Comparison of ENCODE assay signal across 10 mouse cellular contexts in the genomic region with DNA sequence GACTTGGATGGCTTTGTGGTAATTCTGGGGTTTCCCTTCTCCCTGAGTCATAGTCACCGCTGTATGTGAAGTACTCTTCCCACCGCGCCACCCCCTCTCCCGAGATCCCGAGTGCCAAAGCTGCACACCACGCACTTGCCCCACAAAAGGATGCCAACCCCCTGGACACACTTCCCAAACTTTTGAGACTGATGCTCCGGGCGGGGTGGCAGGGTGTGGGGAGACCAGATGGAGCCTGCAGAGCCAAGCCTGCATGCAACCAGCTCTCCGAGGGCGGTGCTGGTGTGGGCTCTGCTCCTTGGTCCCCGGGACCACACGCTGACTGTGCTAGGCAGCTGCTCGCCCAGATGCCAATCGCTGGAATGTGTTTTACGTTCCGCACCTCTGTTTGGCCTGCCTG.
DNase-seq lines count a peak whose midpoint lies in the region; ATAC-seq and TF ChIP-seq lines count a peak whose summit lies in the region.
"Had no signal": no experiment of that assay in that cellular context is flagged by ENCODE, and none has a peak within 500 bp of the region (broad histone marks: within the 10 kb centered on the region; RNA-seq: fewer than 3 reads in every experiment).

No protein-coding gene starts in this region.

- peak; percentile 55 for DNase-seq in ES-CJ7 (ENCODE audit: low read depth, low spot score)
- DNase-seq in brain, embryonic 14.5 days (ENCODE audit: low read depth) = peak; percentile 5
- DNase-seq in frontal cortex, postnatal 14 days (ENCODE audit: low spot score in 2 of 2) = peak; percentile 3 to 4
- no peak for DNase-seq in adrenal gland, postnatal 14 days
- DNase-seq in adrenal gland, postnatal 10 days = no peak
- DNase-seq in spleen, postnatal 4 days (ENCODE audit: low spot score in 2 of 2) = no peak
- no peak for DNase-seq in c-Kit-positive CD71-positive TER-119-positive erythroid progenitor cells, embryonic 14.5 days (ENCODE audit: low spot score)
- DNase-seq: cerebellum, postnatal 36 days; kidney, postnatal 14 days had no signal

- no peaks in the 10 kb centered on the region for H3K27me3 ChIP-seq in midbrain, embryonic 12.5 days

- TF ChIP-seq CTCF in brain, embryonic 14.5 days (IDR thresholded peaks at IDR 0.05; ENCODE audit: borderline replicate concordance, extremely low read depth, insufficient read depth, insufficient read length) = no peak

- 57% methylated on average over 16 of the region's 16 CpGs for WGBS in midbrain, embryonic 12.5 days

- H3K9ac ChIP-seq in midbrain, embryonic 12.5 days (replicated peaks) = no peak overlapping the region

- H3K27ac ChIP-seq in midbrain, embryonic 12.5 days (replicated peaks) = no peak overlapping the region

- no peak for TF ChIP-seq POLR2A in brain, embryonic 14.5 days (IDR thresholded peaks at IDR 0.05; ENCODE audit: borderline replicate concordance, extremely low read depth, insufficient read depth, insufficient read length, poor library complexity, severe bottlenecking)

- no peaks in the 10 kb centered on the region for H3K4me1 ChIP-seq in midbrain, embryonic 12.5 days

- H3K4me2 ChIP-seq in midbrain, embryonic 12.5 days (replicated peaks) = peak overlapping the region; percentile 31

- H3K36me3 ChIP-seq in midbrain, embryonic 12.5 days = no peaks in the 10 kb centered on the region

- H3K4me3 ChIP-seq in midbrain, embryonic 12.5 days = 0 out of 2 replicates have a peak overlapping the region, but pooled peaks have one; percentile 9

- ATAC-seq in midbrain, embryonic 12.5 days (ENCODE audit: low FRiP score, low read depth) = peak; percentile 61

- H3K9me3 ChIP-seq in midbrain, embryonic 12.5 days = 0 out of 2 replicates have a peak, but pooled peaks cover 4% of the 10 kb centered on the region

Comparison
In these comparisons a context has a peak if more than half of its experiments do, and no peak if none do; other contexts are left out.
1. DNase-seq: peak in ES-CJ7 (single experiment), brain, embryonic 14.5 days (single experiment) and frontal cortex, postnatal 14 days (2 of 2); none in adrenal gland, postnatal 14 days (single experiment), adrenal gland, postnatal 10 days (single experiment), spleen, postnatal 4 days (0 of 2) and c-Kit-positive CD71-positive TER-119-positive erythroid progenitor cells, embryonic 14.5 days (single experiment).